Mouse (Mus musculus) gastrocnemius, postnatal 10 days (tissue): ENCODE measurements around the gene Edar. TPM values are rescaled to one million over a fixed set of nuclear protein-coding genes. Genes with fewer than 3 reads are reported as not detected.

Source experiments
- DNase-seq: peaks from one replicate; pipeline ENCODE4 v3.0.0; 2021; ENCODE audit warnings: mixed read lengths
- total RNA-seq, 2 experiments: library from RNA; stranded (reverse); gene quantifications; 2 replicates each; pipeline ENCODE4 v1.2.3; 2021

Gene Edar
- total RNA-seq, 2 experiments from 2014 or later, result 0.40 to 0.52 TPM

- no peak for DNase-seq
Measured at GRCm38 (mm10) chr10:58651270-58652042, 24.0 kb downstream of the Edar start.

GRCm38 (mm10) chr10:58648787-58649186 is 26.7 kb downstream of the Edar start:
- no peak for DNase-seq

- DNase-seq, result no peak
Measured at GRCm38 (mm10) chr10:58644671-58645070, 30.8 kb downstream of the Edar start.

GRCm38 (mm10) chr10:58644194-58644593 is 31.3 kb downstream of the Edar start:
- DNase-seq, result no peak

- no peak for DNase-seq
Measured at GRCm38 (mm10) chr10:58643001-58643400, 32.5 kb downstream of the Edar start.

DNA sequence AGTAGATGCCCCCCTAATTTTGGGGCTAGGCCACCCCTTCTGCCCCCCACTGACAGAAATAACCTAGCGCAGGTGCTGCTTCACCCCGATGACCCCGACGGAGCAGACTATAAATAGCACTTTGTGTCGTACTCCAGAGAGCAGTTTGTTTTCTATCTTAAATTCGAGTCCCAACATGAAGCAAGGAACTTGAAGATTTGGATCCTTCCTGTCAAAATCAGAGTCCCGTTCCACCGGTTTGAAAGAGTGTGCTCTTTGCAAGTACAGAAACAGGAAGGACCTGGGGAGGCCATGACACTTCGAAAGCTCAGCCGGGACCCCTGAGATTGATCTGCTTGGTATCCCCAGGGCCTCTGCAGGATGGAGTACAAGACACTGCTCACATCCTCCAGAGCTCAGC is 33.8 kb downstream of the Edar start:
- DNase-seq, result no peak

DNA sequence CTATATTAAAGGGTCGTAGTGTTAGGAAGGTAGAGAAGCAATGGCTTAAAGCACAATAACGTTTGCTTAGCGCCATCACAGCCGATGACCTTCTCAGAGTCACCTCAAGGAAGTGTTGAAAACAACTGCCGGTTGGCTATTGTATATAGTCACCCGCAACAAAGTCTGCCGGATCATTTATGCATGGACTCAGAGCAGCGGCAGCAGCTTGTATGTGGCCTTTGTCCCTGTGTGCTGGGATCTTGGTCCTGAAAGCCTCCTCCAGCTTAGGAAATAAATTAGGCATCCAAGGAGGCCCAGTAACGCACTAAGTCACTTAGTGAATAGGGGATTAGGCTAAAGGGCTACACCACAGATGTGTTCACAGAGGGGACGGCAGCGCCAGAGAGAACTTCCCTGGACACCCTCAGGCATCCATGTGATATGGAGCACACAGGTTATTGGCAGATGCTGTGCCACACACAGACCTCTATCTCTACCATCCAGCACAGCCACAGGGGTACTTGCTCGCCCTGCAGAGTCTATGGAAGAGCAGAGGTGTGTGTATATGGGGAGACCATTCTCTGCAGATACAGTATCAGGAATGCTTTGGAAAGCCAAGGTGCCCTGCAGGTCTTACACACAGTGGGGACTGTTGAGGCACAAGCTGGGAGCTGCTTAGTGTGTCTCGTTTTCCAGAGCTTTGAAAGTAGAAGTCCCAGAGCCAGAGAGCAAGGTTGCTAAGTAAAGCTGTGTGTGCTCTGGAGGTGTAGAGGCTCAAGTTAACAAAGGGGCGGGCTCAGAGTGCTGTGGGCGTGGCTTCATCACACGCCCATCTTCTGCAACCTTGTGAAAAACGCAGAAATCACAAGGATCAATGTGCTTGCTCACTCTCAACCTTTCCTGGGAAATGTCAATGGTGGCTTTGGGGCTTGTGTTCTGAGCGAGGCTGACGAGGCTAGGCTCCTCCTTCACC is 34.7 kb downstream of the Edar start:
- DNase-seq, result no peak

DNA sequence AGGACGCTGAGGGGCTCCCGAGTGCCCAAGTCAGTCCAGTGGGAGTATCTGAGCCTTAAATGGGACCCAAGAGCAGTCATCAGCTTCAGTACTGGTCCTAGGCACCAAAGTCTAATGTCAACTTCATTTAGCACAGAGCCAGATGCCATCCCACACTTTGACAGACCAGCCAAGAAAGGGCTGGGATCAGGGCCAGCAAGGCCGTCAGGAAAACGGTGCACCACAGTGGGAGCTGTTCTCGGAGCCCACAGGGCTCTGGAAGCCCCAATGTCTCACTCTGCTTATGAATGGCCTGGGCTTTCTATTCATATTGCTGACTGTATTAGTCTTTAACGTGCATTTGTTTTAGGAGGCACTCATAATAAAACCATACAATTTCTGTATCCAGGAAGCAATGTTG is 36.2 kb downstream of the Edar start:
- no peak for DNase-seq

- DNase-seq, result no peak
Measured at GRCm38 (mm10) chr10:58636431-58637080, 38.9 kb downstream of the Edar start.

- no peak for DNase-seq
Measured at GRCm38 (mm10) chr10:58633507-58633906, 41.9 kb downstream of the Edar start.

GRCm38 (mm10) chr10:58627569-58627968 is 47.9 kb downstream of the Edar start:
- no peak for DNase-seq

GRCm38 (mm10) chr10:58624848-58625711 is 50.4 kb downstream of the Edar start:
- no peak for DNase-seq

DNA sequence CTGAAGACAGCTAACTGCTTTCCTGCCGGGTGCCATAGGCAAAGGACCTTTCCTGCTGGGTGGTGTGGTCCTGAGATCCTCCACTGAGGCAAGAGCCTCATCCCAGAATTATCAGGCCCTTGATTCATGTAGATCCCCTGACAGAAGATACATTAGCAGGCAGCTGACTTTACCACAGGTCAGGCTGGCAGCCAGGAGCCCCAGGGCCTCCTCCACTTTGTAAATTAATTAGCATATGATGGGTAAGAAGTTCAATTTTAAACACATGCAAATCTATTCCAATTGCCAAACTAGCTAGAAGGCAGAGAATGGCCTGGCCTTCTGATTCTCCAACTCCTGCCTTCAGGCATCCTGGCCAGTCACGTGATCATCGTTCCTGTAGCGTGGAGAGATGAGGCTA is 56.2 kb downstream of the Edar start:
- no peak for DNase-seq

DNA sequence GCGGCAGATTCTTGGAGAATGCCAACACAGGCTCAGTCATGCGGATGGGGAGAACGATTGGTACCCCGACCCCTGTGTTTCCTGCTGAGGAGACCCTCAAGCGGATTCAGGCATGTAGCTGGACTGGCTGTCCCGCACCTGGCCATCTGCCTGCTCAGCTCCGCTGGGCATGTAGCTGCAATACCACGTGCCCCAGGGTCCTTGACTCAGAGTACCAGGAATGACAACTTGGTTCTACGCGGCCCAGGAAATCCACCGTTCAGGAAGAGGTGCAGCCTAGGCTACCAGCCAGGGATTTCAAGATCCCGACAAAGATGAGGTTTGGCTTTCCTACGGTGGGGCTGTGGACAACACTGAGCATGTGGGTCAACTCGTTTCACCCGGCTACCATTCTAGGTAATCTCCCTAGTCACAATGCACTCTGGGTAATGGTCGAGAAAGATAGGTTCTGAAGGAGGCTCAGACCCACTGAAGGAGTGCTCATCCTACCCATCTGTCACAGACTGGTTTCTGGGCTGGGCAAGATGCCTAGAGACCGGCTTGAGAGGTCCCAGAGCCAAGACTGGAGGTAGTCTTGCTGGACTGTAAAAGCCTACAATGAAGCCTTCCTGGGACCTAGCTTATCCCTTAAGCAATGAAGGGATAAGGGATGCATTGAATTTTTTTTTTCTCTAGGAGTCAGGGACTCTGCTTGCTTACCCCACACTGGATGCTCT is 56.8 kb downstream of the Edar start:
- DNase-seq, result no peak

DNA sequence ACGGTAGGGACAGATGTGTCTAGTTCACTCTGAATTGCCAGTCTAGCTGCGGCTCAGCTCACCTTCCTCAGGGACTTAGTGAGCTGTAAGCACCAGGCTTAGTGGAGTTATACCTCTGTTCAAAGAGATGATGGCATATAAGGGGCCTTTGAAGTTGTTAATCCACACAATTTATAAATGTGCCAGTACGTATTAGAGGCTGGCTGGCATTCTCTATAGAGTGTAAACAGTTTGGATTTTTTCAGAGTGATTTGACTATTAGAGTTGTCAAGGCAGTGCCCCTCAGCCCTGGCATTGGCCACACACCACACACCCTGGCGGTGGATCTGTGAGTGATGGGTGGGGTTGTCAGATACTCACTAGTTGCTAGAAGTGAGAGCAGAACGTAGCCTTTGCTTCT is 58.9 kb downstream of the Edar start:
- DNase-seq, result no peak

GRCm38 (mm10) chr10:58614601-58615000 is 60.9 kb downstream of the Edar start:
- DNase-seq, result no peak

DNA sequence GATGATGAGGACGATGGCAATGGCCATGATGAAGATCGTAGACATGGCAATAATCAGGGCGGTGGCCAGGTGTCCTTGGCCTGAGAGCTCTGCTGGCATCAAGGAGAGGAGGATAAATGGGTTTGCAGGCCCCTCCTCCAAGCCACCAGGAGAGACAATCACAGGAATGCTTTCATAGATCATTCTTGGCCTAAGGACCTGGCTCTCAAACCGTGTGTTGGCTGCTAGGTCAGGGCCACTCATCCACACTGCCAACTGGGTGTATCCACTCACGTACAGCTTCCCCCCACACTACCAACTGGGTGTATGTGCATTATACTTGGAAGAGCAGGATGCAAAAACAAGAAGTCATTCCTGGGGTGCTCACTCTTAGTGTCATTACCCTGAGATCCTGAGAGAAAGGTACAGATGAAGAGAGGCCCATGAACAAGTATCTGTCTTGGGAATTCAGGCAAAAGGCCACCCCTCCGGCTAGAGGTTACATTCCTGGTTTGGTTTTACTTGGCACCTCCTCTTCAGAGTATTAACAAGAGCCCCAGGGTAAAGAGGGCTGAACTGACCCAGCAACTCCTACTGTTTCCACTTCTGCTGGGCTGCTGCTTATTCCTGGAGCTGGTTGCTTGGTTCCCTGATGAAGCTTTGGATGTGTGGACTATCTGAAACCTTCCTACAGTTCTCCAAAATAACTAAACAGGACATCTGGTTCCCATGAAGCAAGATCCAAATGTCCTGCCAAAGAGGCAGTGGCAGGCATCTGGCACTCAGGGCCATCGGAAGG is 64.8 kb downstream of the Edar start:
- no peak for DNase-seq

- no peak for DNase-seq
Measured at GRCm38 (mm10) chr10:58608858-58609257, 66.6 kb downstream of the Edar start.

GRCm38 (mm10) chr10:58606356-58606755 is 69.1 kb downstream of the Edar start:
- DNase-seq, result no peak

DNA sequence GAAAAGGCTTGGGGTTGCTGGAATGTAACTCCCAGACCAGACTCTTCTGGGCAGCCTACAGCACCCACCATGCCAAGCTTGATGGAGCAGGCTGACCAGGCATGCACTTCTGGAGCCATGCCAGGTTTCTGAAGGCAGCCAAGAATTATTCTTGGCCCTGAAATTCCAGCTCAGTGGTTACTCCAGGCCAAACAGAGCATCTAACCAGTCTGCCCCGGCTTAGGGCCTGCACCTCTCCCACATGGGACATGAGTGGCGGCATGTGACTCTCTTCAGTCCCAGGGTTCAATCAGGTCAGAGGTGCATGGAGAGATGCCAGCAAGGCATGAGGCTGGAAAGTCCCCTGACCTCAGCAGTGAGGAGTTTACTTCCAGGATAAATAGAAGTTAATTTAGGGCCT is 70.7 kb downstream of the Edar start:
- peak; percentile 72 for DNase-seq
